Mouse (Mus musculus): ENCODE results near the gene Ccdc127. TPM values are rescaled to one million over a fixed set of nuclear protein-coding genes. Genes with fewer than 3 reads are reported as not detected.
A peak's percentile ranks its signal among the peaks of the same experiment; 100 is the strongest.

Ccdc127 gene
- polyA plus RNA-seq (2016; fragmentation: Nextera tagmentation; extraction: Ambion mirVana) = 57.9 and 64.7 TPM in 2 replicates

- ATAC-seq (ENCODE audit: low FRiP score) = peak; percentile 99
- H3K4me3 ChIP-seq = peak within 1 kb of the TSS; percentile 76
- WGBS = 2% methylated on average over 57 of the region's 57 CpGs
- H3K27ac ChIP-seq = peak within 1 kb of the TSS; percentile 64
- H3K9ac ChIP-seq = peak within 1 kb of the TSS; percentile 82
- H3K4me2 ChIP-seq (replicated peaks) = peak within 1 kb of the TSS; percentile 76
- H3K9me3 ChIP-seq (replicated peaks) = no peaks in the 10 kb centered on the region
- no peaks in the 10 kb centered on the region for H3K27me3 ChIP-seq
- peaks cover 13% of the 10 kb centered on the region for H3K36me3 ChIP-seq
- H3K4me1 ChIP-seq = peaks cover 13% of the 10 kb centered on the region
These were observed at the start of gene Ccdc127, which contains the start of gene Sdha for GRCm38 (mm10) chr13:74349566-74350434. Ccdc127 (plus strand) TSS chr13:74350309. Sdha (minus strand) TSS chr13:74350280.

GRCm38 (mm10) chr13:74300925-74301606 is 49.0 kb upstream of the Ccdc127 start:
- Histone ChIP-seq H3K27me3 (no peaks in the 10 kb centered on the region), H3K27ac (no peak overlapping the region), H3K36me3 (peaks cover 42% of the 10 kb centered on the region), H3K4me3 (no peak overlapping the region), H3K4me1 (no peaks in the 10 kb centered on the region), H3K9me3 (replicated peaks) (no peaks in the 10 kb centered on the region), H3K9ac (no peak overlapping the region), H3K4me2 (replicated peaks) (no peak overlapping the region)
- 44% methylated on average over 4 of the region's 4 CpGs for WGBS
- peak; percentile 75 for ATAC-seq (ENCODE audit: low FRiP score)

- peak; percentile 39; the same call in 1 of the 2 replicates for ATAC-seq (ENCODE audit: low FRiP score)
- Histone ChIP-seq H3K36me3 (peaks cover 44% of the 10 kb centered on the region), H3K27me3 (no peaks in the 10 kb centered on the region), H3K9me3 (replicated peaks) (no peaks in the 10 kb centered on the region), H3K4me3 (no peak overlapping the region), H3K9ac (no peak overlapping the region), H3K4me1 (no peaks in the 10 kb centered on the region), H3K4me2 (replicated peaks) (no peak overlapping the region), H3K27ac (no peak overlapping the region)
- WGBS = 77% methylated on average over 6 of the region's 6 CpGs
These were observed 48.5 kb upstream of the Ccdc127 start for GRCm38 (mm10) chr13:74301607-74301984.

- Histone ChIP-seq H3K4me3 (no peak overlapping the region), H3K4me2 (replicated peaks) (no peak overlapping the region), H3K9me3 (replicated peaks) (no peaks in the 10 kb centered on the region), H3K9ac (no peak overlapping the region), H3K27me3 (no peaks in the 10 kb centered on the region), H3K4me1 (no peaks in the 10 kb centered on the region), H3K27ac (no peak overlapping the region), H3K36me3 (peaks cover 49% of the 10 kb centered on the region)
- 0 out of 2 replicates have a peak, but pooled peaks have one; percentile 27 for ATAC-seq (ENCODE audit: low FRiP score)
- 88% methylated on average over 10 of the region's 10 CpGs for WGBS
These were observed 47.8 kb upstream of the Ccdc127 start for GRCm38 (mm10) chr13:74302050-74303037.

GRCm38 (mm10) chr13:74305380-74305779 is 44.7 kb upstream of the Ccdc127 start:
- H3K27me3 ChIP-seq = no peaks in the 10 kb centered on the region
- H3K9ac ChIP-seq = no peak overlapping the region
- no peaks in the 10 kb centered on the region for H3K4me1 ChIP-seq
- H3K27ac ChIP-seq = no peak overlapping the region
- peaks cover 73% of the 10 kb centered on the region for H3K36me3 ChIP-seq
- H3K9me3 ChIP-seq (replicated peaks) = no peaks in the 10 kb centered on the region
- H3K4me2 ChIP-seq (replicated peaks) = no peak overlapping the region
- 92% methylated on average over 6 of the region's 6 CpGs for WGBS
- no peak overlapping the region for H3K4me3 ChIP-seq
- ATAC-seq (ENCODE audit: low FRiP score) = no peak

GRCm38 (mm10) chr13:74305780-74306179 is 44.3 kb upstream of the Ccdc127 start:
- WGBS = 95% methylated on average over 1 of the region's 1 CpGs
- H3K9ac ChIP-seq = no peak overlapping the region
- peaks cover 77% of the 10 kb centered on the region for H3K36me3 ChIP-seq

GRCm38 (mm10) chr13:74314616-74315015 is 35.5 kb upstream of the Ccdc127 start:
- Histone ChIP-seq H3K36me3 (peaks cover 20% of the 10 kb centered on the region), H3K27ac (no peak overlapping the region), H3K9ac (no peak overlapping the region), H3K4me3 (no peak overlapping the region), H3K4me1 (peaks cover 13% of the 10 kb centered on the region; the same call in 1 of the 2 replicates), H3K4me2 (replicated peaks) (no peak overlapping the region), H3K27me3 (no peaks in the 10 kb centered on the region), H3K9me3 (replicated peaks) (no peaks in the 10 kb centered on the region)
- WGBS = 94% methylated on average over 3 of the region's 3 CpGs
- no peak for ATAC-seq (ENCODE audit: low FRiP score)

More at GRCm38 (mm10) chr13:74305780-74306179, 44.3 kb upstream of the Ccdc127 start:
- Histone ChIP-seq H3K27ac (no peak overlapping the region), H3K4me1 (no peaks in the 10 kb centered on the region), H3K4me2 (replicated peaks) (no peak overlapping the region), H3K27me3 (no peaks in the 10 kb centered on the region), H3K4me3 (no peak overlapping the region), H3K9me3 (replicated peaks) (no peaks in the 10 kb centered on the region)
- ATAC-seq (ENCODE audit: low FRiP score) = no peak

- peaks cover 17% of the 10 kb centered on the region for H3K36me3 ChIP-seq
- H3K4me3 ChIP-seq = peak overlapping the region; percentile 78
- H3K9ac ChIP-seq = peak overlapping the region; percentile 71
- ATAC-seq (ENCODE audit: low FRiP score) = no peak
- H3K4me1 ChIP-seq = peaks cover 13% of the 10 kb centered on the region; the same call in 1 of the 2 replicates
- peak overlapping the region; percentile 77 for H3K4me2 ChIP-seq (replicated peaks)
- WGBS = 32% methylated on average over 4 of the region's 4 CpGs
- no peaks in the 10 kb centered on the region for H3K9me3 ChIP-seq (replicated peaks)
- H3K27me3 ChIP-seq = no peaks in the 10 kb centered on the region
- H3K27ac ChIP-seq = 0 out of 2 replicates have a peak overlapping the region, but pooled peaks have one; percentile 46
These were observed 33.7 kb upstream of the Ccdc127 start for GRCm38 (mm10) chr13:74316386-74316785.

- peak overlapping the region; percentile 77 for H3K4me2 ChIP-seq (replicated peaks)
- ATAC-seq (ENCODE audit: low FRiP score) = no peak
- peaks cover 18% of the 10 kb centered on the region for H3K36me3 ChIP-seq
- H3K27ac ChIP-seq = peak overlapping the region; percentile 46; the same call in 1 of the 2 replicates
- H3K9ac ChIP-seq = peak overlapping the region; percentile 71
- WGBS = 4% methylated on average over 15 of the region's 15 CpGs
- H3K9me3 ChIP-seq (replicated peaks) = no peaks in the 10 kb centered on the region
- H3K4me3 ChIP-seq = peak overlapping the region; percentile 78
- no peaks in the 10 kb centered on the region for H3K27me3 ChIP-seq
- peaks cover 13% of the 10 kb centered on the region; the same call in 1 of the 2 replicates for H3K4me1 ChIP-seq
These were observed 33.3 kb upstream of the Ccdc127 start for GRCm38 (mm10) chr13:74316789-74317169.

GRCm38 (mm10) chr13:74317170-74317849 is 32.8 kb upstream of the Ccdc127 start, which contains the start of gene Pdcd6:
Pdcd6 (minus strand) TSS chr13:74317580.
- Histone ChIP-seq H3K27ac (peak within 1 kb of the TSS; percentile 46; the same call in 1 of the 2 replicates), H3K4me2 (replicated peaks) (peak within 1 kb of the TSS; percentile 77), H3K9ac (peak within 1 kb of the TSS; percentile 71), H3K27me3 (no peaks in the 10 kb centered on the region), H3K9me3 (replicated peaks) (no peaks in the 10 kb centered on the region), H3K4me1 (peaks cover 13% of the 10 kb centered on the region; the same call in 1 of the 2 replicates), H3K36me3 (peaks cover 23% of the 10 kb centered on the region), H3K4me3 (peak within 1 kb of the TSS; percentile 78)
- under 1% methylated on average over 36 of the region's 36 CpGs for WGBS
- ATAC-seq (ENCODE audit: low FRiP score) = peak; percentile 98

GRCm38 (mm10) chr13:74329321-74329720 is 20.8 kb upstream of the Ccdc127 start:
- H3K9ac ChIP-seq = no peak overlapping the region
- no peaks in the 10 kb centered on the region for H3K4me1 ChIP-seq
- no peak overlapping the region for H3K4me3 ChIP-seq
- no peaks in the 10 kb centered on the region for H3K27me3 ChIP-seq
- H3K4me2 ChIP-seq (replicated peaks) = no peak overlapping the region
- no peaks in the 10 kb centered on the region for H3K9me3 ChIP-seq (replicated peaks)
- ATAC-seq (ENCODE audit: low FRiP score) = no peak
- H3K27ac ChIP-seq = no peak overlapping the region
- H3K36me3 ChIP-seq = peaks cover 67% of the 10 kb centered on the region

Measured in hindbrain, embryonic 12.5 days (tissue).